Mouse (Mus musculus): ENCODE data around the gene Eps8.

- TF ChIP-seq TAL1 (IDR thresholded peaks at IDR 0.05; ENCODE audit: low read length) (no peak), GATA1 (IDR thresholded peaks at IDR 0.05; ENCODE audit: low read length) (no peak)
Observed at GRCm38 (mm10) chr6:137668331-137668730, 13.7 kb upstream of the Eps8 start.
